Mouse (Mus musculus): ENCODE results near the gene Hsf2bp. TPM values are rescaled to one million over a fixed set of nuclear protein-coding genes. Genes with fewer than 3 reads are reported as not detected.

Hsf2bp gene
- polyA plus RNA-seq, 1 experiment from 2014 or later = 0.52 TPM

- Histone ChIP-seq H3K4me3 (ENCODE audit: low read depth, low read length) (no peak overlapping the region), H3K27me3 (ENCODE audit: control insufficient read depth, insufficient read depth, low read length) (no peaks in the 10 kb centered on the region), H3K27ac (replicated peaks) (peak overlapping the region; percentile 63), H3K36me3 (ENCODE audit: control insufficient read depth, insufficient read depth, low read length) (no peaks in the 10 kb centered on the region), H3K9me3 (ENCODE audit: control insufficient read depth, low read length) (no peaks in the 10 kb centered on the region), H3K9ac (ENCODE audit: low read length) (no peak overlapping the region), H3K4me2 (replicated peaks; ENCODE audit: low read depth) (no peak overlapping the region), H3K4me1 (replicated peaks; ENCODE audit: control insufficient read depth, insufficient read depth) (0 out of 2 replicates have a peak, but pooled peaks cover 2% of the 10 kb centered on the region)
- WGBS = 81% methylated on average over 9 of the region's 9 CpGs
- TF ChIP-seq EP300 (optimal IDR thresholded peaks at IDR 0.05) (no peak), CTCF (IDR thresholded peaks at IDR 0.05; ENCODE audit: low read depth) (no peak)
- no peak for ATAC-seq (ENCODE audit: low FRiP score, low TSS enrichment)
- no peak for DNase-seq (ENCODE audit: low spot score)
These were observed 130.9 kb downstream of the Hsf2bp start for GRCm38 (mm10) chr17:31905201-31905790.

- H3K27ac ChIP-seq (replicated peaks) = no peak overlapping the region
- H3K9ac ChIP-seq (ENCODE audit: low read length) = no peak overlapping the region
- TF ChIP-seq CTCF (IDR thresholded peaks at IDR 0.05; ENCODE audit: low read depth) (no peak), EP300 (optimal IDR thresholded peaks at IDR 0.05) (no peak)
- no peaks in the 10 kb centered on the region for H3K27me3 ChIP-seq (ENCODE audit: control insufficient read depth, insufficient read depth, low read length)
- H3K4me3 ChIP-seq (ENCODE audit: low read depth, low read length) = no peak overlapping the region
- H3K36me3 ChIP-seq (ENCODE audit: control insufficient read depth, insufficient read depth, low read length) = no peaks in the 10 kb centered on the region
- WGBS = 78% methylated on average over 7 of the region's 7 CpGs
- no peaks in the 10 kb centered on the region for H3K9me3 ChIP-seq (ENCODE audit: control insufficient read depth, low read length)
- no peak overlapping the region for H3K4me2 ChIP-seq (replicated peaks; ENCODE audit: low read depth)
- 0 out of 2 replicates have a peak, but pooled peaks cover 2% of the 10 kb centered on the region for H3K4me1 ChIP-seq (replicated peaks; ENCODE audit: control insufficient read depth, insufficient read depth)
- DNase-seq (ENCODE audit: low spot score) (no peak), ATAC-seq (ENCODE audit: low FRiP score, low TSS enrichment) (no peak; the same call in 1 of the 2 replicates)
These were observed 132.1 kb downstream of the Hsf2bp start for GRCm38 (mm10) chr17:31904036-31904435.

- Histone ChIP-seq H3K36me3 (ENCODE audit: control insufficient read depth, insufficient read depth, low read length) (no peaks in the 10 kb centered on the region), H3K9me3 (ENCODE audit: control insufficient read depth, low read length) (no peaks in the 10 kb centered on the region), H3K4me2 (replicated peaks; ENCODE audit: low read depth) (no peak overlapping the region), H3K27me3 (ENCODE audit: control insufficient read depth, insufficient read depth, low read length) (no peaks in the 10 kb centered on the region), H3K9ac (ENCODE audit: low read length) (no peak overlapping the region), H3K27ac (replicated peaks) (no peak overlapping the region), H3K4me1 (replicated peaks; ENCODE audit: control insufficient read depth, insufficient read depth) (0 out of 2 replicates have a peak, but pooled peaks cover 2% of the 10 kb centered on the region), H3K4me3 (ENCODE audit: low read depth, low read length) (no peak overlapping the region)
- DNase-seq (ENCODE audit: low spot score) (no peak), ATAC-seq (ENCODE audit: low FRiP score, low TSS enrichment) (peak; percentile 21; the same call in 1 of the 2 replicates)
- TF ChIP-seq CTCF (IDR thresholded peaks at IDR 0.05; ENCODE audit: low read depth) = no peak
- WGBS = 53% methylated on average over 2 of the region's 3 CpGs
These were observed 133.4 kb downstream of the Hsf2bp start for GRCm38 (mm10) chr17:31902630-31903198.

GRCm38 (mm10) chr17:31901461-31902204 is 134.5 kb downstream of the Hsf2bp start:
- Histone ChIP-seq H3K9ac (ENCODE audit: low read length) (peak overlapping the region; percentile 13; the same call in 1 of the 2 replicates), H3K9me3 (ENCODE audit: control insufficient read depth, low read length) (no peaks in the 10 kb centered on the region)
- 29% methylated on average over 11 of the region's 11 CpGs for WGBS

GRCm38 (mm10) chr17:31898941-31899340 is 137.2 kb downstream of the Hsf2bp start:
- no peak for DNase-seq (ENCODE audit: low spot score)
- no peak overlapping the region for H3K9ac ChIP-seq (ENCODE audit: low read length)
- no peaks in the 10 kb centered on the region for H3K9me3 ChIP-seq (ENCODE audit: control insufficient read depth, low read length)
- no peaks in the 10 kb centered on the region; the same call in 1 of the 2 replicates for H3K4me1 ChIP-seq (replicated peaks; ENCODE audit: control insufficient read depth, insufficient read depth)
- WGBS = 61% methylated on average over 5 of the region's 5 CpGs
- H3K27me3 ChIP-seq (ENCODE audit: control insufficient read depth, insufficient read depth, low read length) = no peaks in the 10 kb centered on the region
- no peak overlapping the region for H3K4me3 ChIP-seq (ENCODE audit: low read depth, low read length)
- ATAC-seq (ENCODE audit: low FRiP score, low TSS enrichment) = no peak
- TF ChIP-seq CTCF (IDR thresholded peaks at IDR 0.05; ENCODE audit: low read depth) (no peak), EP300 (optimal IDR thresholded peaks at IDR 0.05) (no peak)
- no peak overlapping the region for H3K27ac ChIP-seq (replicated peaks)
- H3K36me3 ChIP-seq (ENCODE audit: control insufficient read depth, insufficient read depth, low read length) = no peaks in the 10 kb centered on the region
- no peak overlapping the region for H3K4me2 ChIP-seq (replicated peaks; ENCODE audit: low read depth)

More at GRCm38 (mm10) chr17:31901461-31902204, 134.5 kb downstream of the Hsf2bp start:
- H3K27ac ChIP-seq (replicated peaks) = peak overlapping the region; percentile 24; the same call in 1 of the 2 replicates
- ATAC-seq (ENCODE audit: low FRiP score, low TSS enrichment) = peak; percentile 49; the same call in 1 of the 2 replicates
- H3K27me3 ChIP-seq (ENCODE audit: control insufficient read depth, insufficient read depth, low read length) = no peaks in the 10 kb centered on the region
- peaks cover 2% of the 10 kb centered on the region; the same call in 1 of the 2 replicates for H3K4me1 ChIP-seq (replicated peaks; ENCODE audit: control insufficient read depth, insufficient read depth)
- no peak overlapping the region for H3K4me2 ChIP-seq (replicated peaks; ENCODE audit: low read depth)
- no peaks in the 10 kb centered on the region for H3K36me3 ChIP-seq (ENCODE audit: control insufficient read depth, insufficient read depth, low read length)
- DNase-seq (ENCODE audit: low spot score) = peak; percentile 54
- no peak overlapping the region for H3K4me3 ChIP-seq (ENCODE audit: low read depth, low read length)
- TF ChIP-seq EP300 (optimal IDR thresholded peaks at IDR 0.05) (no peak), CTCF (IDR thresholded peaks at IDR 0.05; ENCODE audit: low read depth) (no peak)

Data from stomach, postnatal 0 days (tissue).